Mouse (Mus musculus): Measurements from ENCODE around the gene Itga7. TPM values are rescaled to one million over a fixed set of nuclear protein-coding genes. Genes with fewer than 3 reads are reported as not detected.
"Not testable (repeated sequence)": the region's sequence is repeated elsewhere in the genome, so short reads cannot be mapped to it uniquely, and the experiment has no call there.

Itga7 gene
- total RNA-seq, 2 experiments from 2014 or later = 69.6 to 78.5 TPM

- not testable (repeated sequence) for DNase-seq
Observed at GRCm38 (mm10) chr10:128990129-128990850, 56.7 kb downstream of the Itga7 start.

- DNase-seq = no peak
Observed at GRCm38 (mm10) chr10:128990994-128991393, 57.4 kb downstream of the Itga7 start.

- DNase-seq = no peak
Observed at GRCm38 (mm10) chr10:128995796-128996195, 62.2 kb downstream of the Itga7 start.

DNA sequence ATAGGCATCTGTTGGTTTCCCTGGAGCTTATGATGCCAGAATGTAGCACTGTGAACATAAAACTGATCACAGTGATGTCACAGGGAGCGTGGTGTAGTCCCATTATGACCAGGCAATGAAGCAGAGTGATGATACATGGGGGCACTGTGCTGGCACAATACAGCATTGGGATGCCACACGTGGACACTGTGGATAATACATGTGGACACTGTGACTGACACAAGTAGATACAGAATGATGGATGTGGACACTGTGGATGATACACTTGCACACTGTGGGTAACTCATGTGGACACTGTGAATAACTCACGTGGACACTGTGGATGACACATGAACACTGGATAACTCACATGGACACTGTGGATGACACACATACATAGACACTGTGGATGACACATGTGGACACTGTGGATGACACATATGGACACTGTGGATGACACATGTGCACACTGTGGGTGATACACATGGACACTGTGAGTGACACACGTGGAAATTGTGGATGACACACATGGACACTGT, 63.0 kb downstream of the Itga7 start:
- DNase-seq = no peak

DNA sequence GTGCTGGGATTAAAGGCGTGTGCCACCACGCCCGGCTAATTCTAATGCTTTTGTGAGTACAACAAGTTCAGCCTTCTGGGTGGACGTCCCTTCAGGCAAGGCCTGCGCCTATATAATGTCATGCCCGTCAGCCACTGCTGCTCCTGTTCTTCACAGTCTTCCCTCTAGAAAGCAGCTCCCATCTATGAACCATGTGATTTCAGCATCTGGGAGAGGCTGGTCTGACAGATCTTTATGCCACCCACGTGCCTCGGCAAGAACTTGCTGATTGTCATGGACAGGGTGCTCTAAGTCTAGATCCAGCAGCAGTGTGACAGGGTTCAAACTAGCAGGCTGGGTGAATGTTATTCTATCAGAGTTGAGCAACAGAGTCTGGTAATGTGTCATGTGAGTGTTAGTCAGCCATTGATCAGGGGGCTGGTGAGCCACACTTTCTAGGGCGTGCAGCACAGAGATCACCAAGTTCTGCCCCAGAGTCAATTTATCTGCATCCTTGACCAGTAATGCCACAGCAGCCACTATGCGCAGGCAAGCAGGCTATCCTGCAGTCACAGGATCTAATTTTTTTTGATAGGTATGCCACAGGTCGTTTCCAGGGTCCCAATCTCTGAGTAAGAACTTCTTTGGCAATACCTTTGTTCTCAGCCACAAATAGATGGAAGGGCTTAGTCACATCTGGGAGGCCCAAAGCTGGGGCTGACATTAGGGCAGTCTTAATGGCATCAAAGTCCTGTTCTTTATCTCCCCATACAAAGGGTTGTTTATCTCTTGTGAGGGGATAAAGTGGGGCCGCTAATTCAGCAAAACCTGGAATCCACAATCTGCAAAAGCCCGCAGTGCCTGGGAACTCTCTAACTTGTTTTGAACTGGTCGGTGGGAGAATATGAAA, 70.7 kb downstream of the Itga7 start:
- no peak for DNase-seq

Other genes starting within 250 kb of the Itga7 start
- 10 to 100 TPM; 65.1 to 66.3 TPM for gene Rab5b, start 237.6 kb upstream of the Itga7 start, total RNA-seq (2021)
- gene Pmel, start 229.6 kb upstream of the Itga7 start, total RNA-seq (2021) = 1 to 10 TPM; 1.3 to 1.8 TPM
- 10 to 100 TPM; 59.2 to 63.1 TPM for gene Cdk2, start 228.8 kb upstream of the Itga7 start, total RNA-seq (2021)
- 1 to 10 TPM; 5.3 to 6.5 TPM for gene Dgka, start 189.0 kb upstream of the Itga7 start, total RNA-seq (2021)
- gene Pym1, start 185.9 kb upstream of the Itga7 start, total RNA-seq (2021) = 10 to 100 TPM; 20.3 to 21.9 TPM
- gene Mmp19, start 142.9 kb upstream of the Itga7 start, total RNA-seq (2021) = 1 to 10 TPM; 2.3 to 2.9 TPM
- 10 to 100 TPM; 45.0 to 48.0 TPM for gene Dnajc14, start 129.8 kb upstream of the Itga7 start, total RNA-seq (2021)
- 10 to 100 TPM; 12.8 to 15.4 TPM for gene Tmem198b, start 129.4 kb upstream of the Itga7 start, total RNA-seq (2021)
- 10 to 100 TPM; 56.1 to 57.3 TPM for gene Sarnp, start 116.5 kb upstream of the Itga7 start, total RNA-seq (2021)
- gene Ormdl2, start 112.2 kb upstream of the Itga7 start, total RNA-seq (2021) = 10 to 100 TPM in 1 of 2 experiments, 1 to 10 TPM in 1; 9.5 to 10.1 TPM
- 1 to 10 TPM; 3.8 to 4.1 TPM for gene Gdf11, start 42.1 kb upstream of the Itga7 start, total RNA-seq (2021)
- 100 to 1,000 TPM; 216 to 226 TPM for gene Cd63, start 32.8 kb upstream of the Itga7 start, total RNA-seq (2021)
- gene Rdh5, start 10.9 kb upstream of the Itga7 start, total RNA-seq (2021) = 1 to 10 TPM; 5.3 to 5.6 TPM
- 100 to 1,000 TPM; 152 to 180 TPM for gene Bloc1s1, start 9.8 kb upstream of the Itga7 start, total RNA-seq (2021)
- gene Mettl7b, start 27.2 kb downstream of the Itga7 start, total RNA-seq (2021) = under 1 TPM in 1 of 2 experiments, not detected in 1; 0.21 TPM
- gene Olfr9, start 55.6 kb downstream of the Itga7 start, total RNA-seq (2021) = not detected
- gene Olfr763, start 77.0 kb downstream of the Itga7 start, total RNA-seq (2021) = not detected
- gene Olfr764-ps1, start 106.1 kb downstream of the Itga7 start, total RNA-seq (2021) = not detected
- not detected for gene Olfr765, start 116.2 kb downstream of the Itga7 start, total RNA-seq (2021)
- gene Olfr766-ps1, start 135.2 kb downstream of the Itga7 start, total RNA-seq (2021) = not detected
- not detected for gene Olfr767, start 149.1 kb downstream of the Itga7 start, total RNA-seq (2021)
- not detected for gene Olfr768, start 165.6 kb downstream of the Itga7 start, total RNA-seq (2021)
- not detected for gene Olfr769, start 184.0 kb downstream of the Itga7 start, total RNA-seq (2021)
- not detected for gene Olfr770, start 205.2 kb downstream of the Itga7 start, total RNA-seq (2021)
- not detected for gene Olfr771, start 230.9 kb downstream of the Itga7 start, total RNA-seq (2021)
- not detected for gene Olfr772, start 244.1 kb downstream of the Itga7 start, total RNA-seq (2021)

Measured in heart, postnatal 4 days (tissue).